Mouse (Mus musculus): ENCODE measurements around the gene Slc8b1.
A peak's percentile ranks its signal among the peaks of the same experiment; 100 is the strongest.

Slc8b1 gene

GRCm38 (mm10) chr5:120534071-120534685 lies 23.2 kb downstream of the Slc8b1 start:
- no peak for DNase-seq

DNA sequence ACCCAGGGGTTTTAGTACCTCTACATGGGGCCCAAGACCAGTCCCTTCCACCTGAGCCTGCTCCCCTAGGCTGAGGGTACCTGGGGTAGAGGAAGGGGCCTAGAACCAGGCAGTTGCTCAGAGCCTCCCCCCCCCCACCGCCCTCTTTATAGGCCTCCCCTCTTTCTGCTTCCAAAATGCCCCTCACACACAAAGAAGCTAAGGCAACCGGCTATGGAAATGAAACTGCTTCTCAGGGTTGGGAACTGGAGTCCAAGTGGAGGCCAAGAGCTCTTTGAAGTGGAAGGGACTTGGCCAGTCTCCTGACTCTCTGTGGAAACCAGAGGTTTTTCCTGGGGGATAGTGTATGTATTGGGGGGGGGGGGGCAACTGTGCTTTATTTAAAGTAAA lies 23.7 kb downstream of the Slc8b1 start:
- no peak for DNase-seq

DNA sequence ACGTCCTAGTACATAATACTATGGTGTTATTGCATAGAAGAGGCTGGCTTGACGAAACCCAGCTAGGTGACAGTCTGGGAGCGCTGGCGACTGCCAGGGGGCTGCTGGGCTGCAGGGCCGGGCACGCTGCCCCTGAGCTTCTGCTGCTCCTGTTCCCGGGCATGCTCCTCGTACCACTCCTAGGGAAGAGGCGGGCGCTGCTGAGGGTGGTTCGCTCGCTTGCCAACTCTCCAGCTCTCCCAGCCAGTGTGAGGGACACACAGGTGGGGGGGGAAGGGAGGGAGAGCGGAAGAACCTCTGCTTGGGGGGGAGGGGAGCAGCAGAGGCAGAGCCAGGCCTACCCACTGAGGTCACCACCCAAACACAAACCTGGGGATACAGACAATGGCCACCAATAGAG lies 25.1 kb downstream of the Slc8b1 start:
- DNase-seq, result peak; percentile 45

DNA sequence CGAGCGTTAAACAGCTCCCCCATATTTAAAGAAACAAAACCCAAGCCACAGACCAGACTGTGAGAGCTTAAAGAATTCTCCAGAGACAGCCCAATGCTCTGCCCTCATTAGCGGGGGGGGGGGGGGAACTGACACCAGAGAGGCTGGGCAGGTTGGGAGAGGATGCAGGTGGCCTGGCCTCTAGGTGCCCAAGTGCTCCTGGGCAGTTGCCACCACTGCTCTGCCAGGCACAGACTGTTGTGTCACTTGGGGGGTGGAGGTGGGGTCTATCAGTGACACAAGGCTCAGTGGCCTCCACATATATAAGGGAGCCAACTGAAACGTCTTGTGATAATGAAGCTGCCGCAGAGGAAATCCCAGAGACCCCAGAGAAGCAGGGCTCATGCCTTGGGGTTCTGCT lies 25.7 kb downstream of the Slc8b1 start:
- no peak for DNase-seq

DNA sequence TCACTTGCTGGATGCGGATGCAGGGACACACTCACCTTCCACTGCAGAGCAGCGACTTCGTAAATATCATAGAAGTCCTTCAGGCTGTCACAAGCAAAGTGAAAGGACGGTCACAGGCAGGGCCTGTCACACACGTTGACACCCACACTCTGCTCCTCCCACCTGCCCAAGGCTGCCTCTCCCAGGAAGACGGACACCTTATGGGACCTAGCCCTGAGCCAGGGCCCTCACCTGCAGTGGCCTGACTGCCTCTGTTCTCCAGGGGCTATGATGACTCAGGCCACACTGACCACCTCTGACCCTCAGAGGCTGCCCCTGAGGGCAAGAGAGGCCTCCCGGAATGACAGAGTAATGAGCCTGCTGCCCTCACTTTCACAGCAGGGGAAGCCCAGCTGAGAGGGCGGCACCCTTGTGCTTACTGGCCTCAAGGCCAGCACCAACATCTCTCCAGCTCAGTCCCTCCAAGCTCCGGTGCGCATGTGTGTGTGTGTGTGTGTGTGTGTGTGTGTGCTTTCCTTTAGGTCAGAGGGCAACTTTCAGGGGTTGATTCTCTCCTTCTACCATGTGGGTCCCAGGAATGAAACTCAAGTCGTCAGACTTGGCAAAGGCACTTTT lies 37.4 kb downstream of the Slc8b1 start:
- no peak for DNase-seq

DNA sequence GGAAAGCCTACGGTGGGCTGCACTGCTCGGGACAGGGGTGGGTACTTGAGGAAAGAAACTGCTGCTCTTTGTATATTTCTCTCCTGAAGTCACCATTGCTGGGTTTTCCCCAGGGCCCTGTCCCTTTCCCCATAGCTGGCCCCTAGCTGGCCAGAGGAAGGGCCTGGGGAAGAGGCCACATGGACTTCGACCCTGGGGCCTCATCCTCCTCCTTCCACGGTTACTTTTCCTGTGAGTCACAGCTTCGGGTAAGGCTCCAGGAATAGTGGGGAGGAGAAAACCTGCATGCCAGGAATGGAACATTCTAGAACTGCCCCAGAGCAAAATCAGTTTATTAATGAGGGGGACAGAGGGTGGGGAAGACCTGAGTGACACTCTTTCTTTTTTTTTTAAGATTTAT lies 39.2 kb downstream of the Slc8b1 start:
- no peak for DNase-seq

DNA sequence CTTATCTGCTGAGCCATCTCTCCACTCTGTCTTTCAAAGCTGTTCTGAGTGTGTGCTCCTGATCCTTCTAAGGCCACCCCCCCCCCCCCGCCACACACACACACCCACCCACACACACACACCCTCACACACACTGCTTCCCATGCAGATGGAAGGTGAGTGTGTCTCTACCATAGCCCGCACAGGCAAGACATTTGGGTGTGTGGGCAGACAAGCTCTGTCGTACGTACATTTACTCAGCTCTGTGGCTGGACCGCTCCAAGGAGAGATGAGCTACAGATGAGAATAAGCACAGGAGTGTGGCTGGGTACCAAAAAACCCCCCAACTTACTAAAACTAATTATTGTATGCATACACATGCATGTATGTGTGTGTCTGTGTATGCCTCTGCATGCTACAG lies 39.7 kb downstream of the Slc8b1 start:
- DNase-seq, result peak; percentile 68

GRCm38 (mm10) chr5:120555871-120556270 lies 44.9 kb downstream of the Slc8b1 start:
- no peak for DNase-seq

- no peak for DNase-seq
These were observed 47.1 kb downstream of the Slc8b1 start for GRCm38 (mm10) chr5:120558041-120558440.

DNA sequence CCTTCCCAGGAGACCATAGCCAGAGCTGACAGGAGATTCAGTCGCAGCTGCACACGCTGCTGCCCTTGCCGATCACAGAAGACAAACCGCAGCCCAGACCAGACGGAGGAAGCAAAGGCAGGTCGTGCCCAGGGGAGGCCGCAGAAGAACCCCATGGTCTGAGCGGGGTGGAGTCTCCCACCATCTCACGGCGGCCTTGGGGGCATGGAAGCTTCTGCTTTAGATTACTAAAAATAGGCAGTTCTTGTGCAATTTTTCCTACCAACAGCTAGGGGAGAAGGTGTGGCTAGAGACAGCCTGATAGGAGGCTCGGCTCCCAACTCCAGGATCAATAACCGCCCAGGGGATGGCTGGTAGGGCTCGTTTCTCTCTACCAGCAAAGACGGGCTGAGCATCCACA lies 47.8 kb downstream of the Slc8b1 start:
- DNase-seq, result peak; percentile 85

DNA sequence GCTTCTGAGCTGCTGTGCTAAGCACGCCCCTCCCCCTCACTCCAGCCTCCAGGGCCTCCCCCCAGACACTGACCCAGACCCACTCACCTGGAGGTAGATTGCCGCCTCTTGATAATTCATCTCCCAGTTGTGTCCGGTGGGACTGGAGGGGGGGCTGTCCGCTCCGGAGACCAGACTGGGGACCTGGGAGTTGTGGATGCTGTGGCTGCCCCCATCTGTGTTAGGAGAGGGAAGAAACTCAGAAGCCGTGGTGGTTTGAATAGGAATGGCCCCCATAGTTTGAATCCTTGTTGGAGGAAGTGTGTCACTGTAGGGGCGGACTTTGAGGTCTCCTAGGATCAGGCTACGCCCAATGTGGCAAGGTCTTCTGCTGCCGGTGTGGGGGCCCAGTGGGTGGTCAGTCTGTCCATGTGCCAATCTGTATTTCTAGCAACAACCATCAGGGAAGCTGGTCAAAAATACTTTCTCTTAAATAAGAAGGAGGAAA lies 49.2 kb downstream of the Slc8b1 start:
- DNase-seq, result no peak

- peak; percentile 57 for DNase-seq
These were observed 49.8 kb downstream of the Slc8b1 start for GRCm38 (mm10) chr5:120560616-120561311.

DNA sequence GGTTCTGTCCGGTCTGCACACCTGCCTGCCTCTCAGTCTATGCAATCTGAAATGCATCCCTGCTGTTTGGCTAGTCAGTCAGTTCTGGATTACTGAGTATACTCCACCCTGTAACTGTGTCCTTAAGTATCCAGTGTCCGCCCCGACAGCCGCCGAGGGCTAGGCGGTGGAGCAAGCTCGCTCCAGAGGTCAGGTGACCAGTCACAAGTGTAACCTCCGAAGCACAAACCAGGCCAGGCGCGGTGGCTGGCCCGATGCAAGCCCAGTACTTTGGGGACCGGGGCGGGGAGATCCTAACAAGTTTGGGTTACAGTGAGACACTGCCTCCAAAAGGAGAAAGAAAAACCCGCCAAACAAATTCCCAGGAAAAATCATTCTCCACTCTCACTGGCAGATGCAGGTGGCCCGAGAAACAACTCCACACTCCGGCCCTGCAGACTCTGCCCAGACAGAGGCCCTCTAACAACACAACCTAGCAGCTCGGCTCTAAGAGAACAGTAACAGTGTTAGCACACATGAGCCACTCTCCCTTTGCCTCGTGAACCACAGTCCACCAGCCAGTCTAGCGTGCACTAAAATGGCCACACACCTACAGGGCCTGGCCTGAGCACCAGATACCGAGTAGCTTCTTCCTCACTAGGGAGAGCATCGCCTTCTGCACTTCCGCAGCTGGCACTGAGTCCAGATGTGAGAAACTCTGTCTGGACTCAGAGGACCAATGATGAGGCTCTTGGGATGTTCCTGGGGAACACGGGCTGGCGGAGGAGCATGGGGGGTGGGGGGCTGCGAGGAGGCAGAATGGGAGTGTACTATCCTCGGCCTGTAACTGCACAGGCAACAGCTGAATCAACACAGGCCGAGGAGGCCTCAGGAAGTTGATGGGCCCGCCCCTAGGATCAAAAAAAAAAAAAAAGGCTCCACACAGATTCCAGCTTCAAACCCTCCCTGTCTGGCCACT lies 52.3 kb downstream of the Slc8b1 start:
- no peak for DNase-seq

- DNase-seq, result no peak
These were observed 52.9 kb downstream of the Slc8b1 start for GRCm38 (mm10) chr5:120563914-120564311.

DNA sequence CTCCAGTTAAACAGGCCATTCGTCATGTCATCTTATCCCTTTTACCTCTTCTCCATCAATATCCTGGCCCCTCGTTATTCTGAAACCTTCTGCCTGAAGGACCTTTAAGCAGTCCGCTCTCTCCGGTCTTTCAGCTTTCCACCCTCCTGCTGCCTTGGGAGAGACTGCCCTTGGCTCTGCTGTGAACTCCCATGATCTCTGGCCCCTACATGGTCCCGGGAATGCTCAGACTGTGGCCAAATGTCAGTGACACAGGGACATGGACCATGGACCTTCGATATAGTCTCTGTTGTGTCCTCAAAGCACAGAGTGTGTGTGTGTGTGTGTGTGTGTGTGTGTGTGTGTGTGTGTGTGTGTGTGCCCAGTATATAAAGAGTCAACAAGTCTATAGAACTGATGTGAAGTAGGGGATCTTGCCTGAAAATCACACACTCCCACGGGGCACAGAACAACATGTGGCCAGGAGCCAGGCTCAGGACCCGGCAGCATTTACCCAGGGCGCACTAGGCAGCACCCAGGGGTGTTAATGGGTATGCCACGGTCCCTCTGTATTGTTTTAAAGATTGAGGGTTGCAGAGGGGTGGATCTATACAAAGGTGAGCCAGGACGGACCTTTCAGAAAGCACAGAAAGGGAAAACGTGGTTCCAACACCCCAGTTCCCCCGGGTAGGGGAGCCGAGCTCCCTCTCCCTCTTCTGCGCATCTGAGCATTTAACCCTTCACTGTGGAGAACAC lies 54.4 kb downstream of the Slc8b1 start:
- DNase-seq, result no peak

DNA sequence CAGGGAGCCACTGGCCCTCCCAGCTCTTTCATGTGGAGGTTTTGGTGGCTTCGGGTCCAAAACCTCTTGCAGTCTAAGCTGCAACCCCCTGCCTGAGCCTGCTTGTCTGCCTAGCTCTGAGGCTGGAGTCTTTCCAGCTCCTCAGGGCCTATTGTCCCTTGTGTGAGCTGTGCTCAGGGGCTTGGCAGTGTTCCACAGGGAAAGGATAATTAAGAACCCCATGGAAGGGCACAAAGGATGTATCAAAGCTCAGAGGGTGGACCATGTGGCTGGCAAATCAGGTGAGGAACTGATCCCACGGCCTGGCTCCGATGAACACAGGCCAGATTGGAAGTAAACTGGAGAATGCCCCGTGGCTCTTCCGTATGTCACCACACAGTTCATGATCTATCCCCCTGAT lies 55.1 kb downstream of the Slc8b1 start:
- peak; percentile 78 for DNase-seq

- no peak for DNase-seq
These were observed 55.8 kb downstream of the Slc8b1 start for GRCm38 (mm10) chr5:120566681-120567252.

DNA sequence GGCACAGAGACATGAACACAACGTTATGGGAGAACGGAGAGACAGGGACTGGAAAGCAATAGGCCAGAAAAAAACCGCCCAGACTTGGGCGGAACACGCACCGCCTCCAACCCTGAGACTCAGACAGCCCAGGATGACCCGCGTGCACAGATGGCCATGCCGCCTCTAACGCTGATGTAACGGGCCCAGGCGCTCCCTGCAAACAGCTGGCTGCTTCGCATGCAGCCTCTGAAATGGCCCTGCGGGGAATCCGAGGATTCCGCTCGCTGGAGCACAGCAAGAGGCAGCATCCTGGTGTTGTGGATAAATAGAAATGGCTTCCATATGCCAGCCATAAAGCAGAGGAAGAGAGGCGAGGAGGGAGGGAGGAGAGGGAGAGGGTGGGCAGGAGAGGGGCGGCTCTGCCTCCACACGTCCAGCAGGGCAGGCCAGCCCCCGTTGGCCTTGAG lies 56.3 kb downstream of the Slc8b1 start:
- DNase-seq, result peak; percentile 52

DNA sequence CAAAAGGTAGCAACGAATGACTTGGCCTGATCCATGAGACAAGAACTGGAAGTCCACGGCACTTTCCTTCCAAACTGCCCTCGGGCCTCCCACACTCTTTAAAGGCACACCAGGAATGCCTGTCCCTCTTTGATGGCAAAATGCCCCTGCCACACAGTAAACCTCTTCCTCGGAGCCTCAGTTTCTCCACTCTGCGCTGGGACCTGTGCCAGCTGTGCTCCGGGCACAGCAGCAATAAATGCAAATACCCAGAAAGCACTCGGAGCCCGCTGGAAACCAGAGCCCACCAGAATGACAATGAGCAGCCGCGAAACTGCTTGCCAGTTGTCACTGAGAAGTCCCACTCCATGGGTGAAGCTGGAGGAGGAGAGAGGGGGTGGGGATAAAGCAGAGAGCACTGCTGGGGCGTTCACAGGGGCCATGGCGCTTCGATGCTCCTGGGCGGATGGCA lies 56.8 kb downstream of the Slc8b1 start:
- no peak for DNase-seq

- DNase-seq, result no peak
These were observed 57.4 kb downstream of the Slc8b1 start for GRCm38 (mm10) chr5:120568336-120568768.

GRCm38 (mm10) chr5:120568964-120569363 lies 58.0 kb downstream of the Slc8b1 start:
- DNase-seq, result no peak

- DNase-seq, result no peak
These were observed 58.8 kb downstream of the Slc8b1 start for GRCm38 (mm10) chr5:120569791-120570190.
